Mouse (Mus musculus) hindbrain, postnatal 0 days (tissue): Measurements from ENCODE around the gene Dctn1. TPM values are rescaled to one million over a fixed set of nuclear protein-coding genes. Genes with fewer than 3 reads are reported as not detected.
A peak's percentile ranks its signal among the peaks of the same experiment; 100 is the strongest.

Source experiments
- ATAC-seq: fragments of 200-750 bp; cut with Nextera tagmentation; 2 replicates; pipeline ENCODE4 v1.8.0; 2017; ENCODE audit warnings: mild to moderate bottlenecking, moderate TSS enrichment, moderate library complexity
- DNase-seq: peaks from one replicate; pipeline ENCODE4 v3.0.0-alpha.2; 2015; ENCODE audit warnings: low spot score
- H3K27ac ChIP-seq: fragments of 300-500 bp; sonication (generic); 2 replicates; pipeline ENCODE4 v1.5.1; 2014; ENCODE audit warnings: mild to moderate bottlenecking
- H3K27me3 ChIP-seq: fragments of 300-500 bp; sonication (generic); 2 replicates; pipeline ENCODE4 v1.6.1; 2014; ENCODE audit warnings: low read length, mixed read lengths; ENCODE audit not compliant: insufficient read depth
- H3K36me3 ChIP-seq: fragments of 300-500 bp; sonication (generic); 2 replicates; pipeline ENCODE4 v1.6.1; 2014; ENCODE audit warnings: low read length, mixed read lengths; ENCODE audit not compliant: insufficient read depth
- H3K4me1 ChIP-seq: fragments of 300-500 bp; sonication (generic); 2 replicates; pipeline ENCODE4 v1.6.1; 2014; ENCODE audit warnings: antibody characterized with exemption, low read length, mixed read lengths; ENCODE audit not compliant: insufficient read depth
- H3K4me2 ChIP-seq: fragments of 300-500 bp; sonication (generic); 2 replicates; pipeline ENCODE4 v1.6.1; 2014; ENCODE audit warnings: low read depth, mild to moderate bottlenecking, low read length, moderate library complexity, mixed read lengths
- H3K4me3 ChIP-seq: fragments of 300-500 bp; sonication (generic); 2 replicates; pipeline ENCODE4 v1.5.1; 2014; ENCODE audit warnings: low read length
- H3K9ac ChIP-seq: fragments of 300-500 bp; sonication (generic); replicated peaks from 2 replicates; pipeline ENCODE4 v1.6.1; 2014; ENCODE audit warnings: mild to moderate bottlenecking, low read length, moderate library complexity, mixed read lengths
- H3K9me3 ChIP-seq: fragments of 300-500 bp; sonication (generic); 2 replicates; pipeline ENCODE4 v1.6.1; 2016; ENCODE audit warnings: low read length, mixed read lengths
- CTCF ChIP-seq: IDR thresholded peaks from 2 replicates; pipeline ENCODE4 v1.5.1; 2016; ENCODE audit warnings: antibody characterized with exemption, control low read depth, low read depth
- WGBS: fragments of 180-500 bp; shearing (Covaris S2); extraction: QIAGEN DNeasy Blood & Tissue Kit; methylation state at CpG from one replicate; pipeline ENCODE4 v1.1.7; 2014; 5-methylcytosine and 5-hydroxymethylcytosine counted together
- polyA plus RNA-seq: library from polyadenylated mRNA; unstranded; fragments of >200 nt; fragmentation: Nextera tagmentation; extraction: Ambion mirVana; gene quantifications from 2 replicates; pipeline ENCODE4 v1.2.1, GENCODE M21; 2015
- total RNA-seq: library from RNA; depleted of rRNA; stranded (reverse); fragments of >200 nt; gene quantifications from 2 replicates; pipeline ENCODE4 v1.2.3, GENCODE M21; 2014

The Dctn1 gene
- total and polyA plus RNA-seq, 2 experiments from 2014 or later: 132 to 153 TPM

- DNase-seq (no peak), ATAC-seq (no peak)
- 0 out of 2 replicates have a peak, but pooled peaks have one; percentile 6 for TF ChIP-seq CTCF
- Histone ChIP-seq H3K9me3 (no peaks in the 10 kb centered on the region), H3K4me3 (no peak overlapping the region), H3K36me3 (no peaks in the 10 kb centered on the region), H3K4me1 (peaks cover 7% of the 10 kb centered on the region), H3K27ac (no peak overlapping the region), H3K9ac (no peak overlapping the region), H3K27me3 (no peaks in the 10 kb centered on the region), H3K4me2 (no peak overlapping the region)
- 96% methylated on average over 5 of the region's 5 CpGs for WGBS
Measured at GRCm38 (mm10) chr6:83127419-83127818, 38.3 kb upstream of the Dctn1 start.

- Histone ChIP-seq H3K9ac (no peak overlapping the region), H3K4me1 (0 out of 2 replicates have a peak, but pooled peaks cover 6% of the 10 kb centered on the region), H3K27me3 (no peaks in the 10 kb centered on the region), H3K27ac (no peak overlapping the region), H3K4me2 (no peak overlapping the region), H3K36me3 (no peaks in the 10 kb centered on the region), H3K4me3 (no peak overlapping the region), H3K9me3 (no peaks in the 10 kb centered on the region)
- 69% methylated on average over 6 of the region's 6 CpGs for WGBS
- TF ChIP-seq CTCF: no peak
- DNase-seq: no peak
- no peak for ATAC-seq
Measured at GRCm38 (mm10) chr6:83131469-83132034, 34.2 kb upstream of the Dctn1 start.

- no peaks in the 10 kb centered on the region for H3K36me3 ChIP-seq
- H3K4me1 ChIP-seq: 0 out of 2 replicates have a peak, but pooled peaks cover 6% of the 10 kb centered on the region
- DNase-seq: no peak
- H3K4me2 ChIP-seq: no peak overlapping the region
- H3K9ac ChIP-seq: no peak overlapping the region
- no peak overlapping the region for H3K4me3 ChIP-seq
- H3K9me3 ChIP-seq: no peaks in the 10 kb centered on the region
- WGBS: 85% methylated on average over 9 of the region's 9 CpGs
- no peaks in the 10 kb centered on the region for H3K27me3 ChIP-seq
- no peak for TF ChIP-seq CTCF
- H3K27ac ChIP-seq: no peak overlapping the region
- ATAC-seq: no peak
Measured at GRCm38 (mm10) chr6:83132176-83132919, 33.4 kb upstream of the Dctn1 start.

- no peak overlapping the region for H3K9ac ChIP-seq
- no peak overlapping the region for H3K4me3 ChIP-seq
- no peak overlapping the region for H3K4me2 ChIP-seq
- 72% methylated on average over 3 of the region's 3 CpGs for WGBS
- ATAC-seq: no peak
- no peaks in the 10 kb centered on the region for H3K9me3 ChIP-seq
- H3K27me3 ChIP-seq: no peaks in the 10 kb centered on the region
- 0 out of 2 replicates have a peak, but pooled peaks cover 8% of the 10 kb centered on the region for H3K4me1 ChIP-seq
- no peak for DNase-seq
- no peaks in the 10 kb centered on the region for H3K36me3 ChIP-seq
- H3K27ac ChIP-seq: no peak overlapping the region
- TF ChIP-seq CTCF: no peak
Measured at GRCm38 (mm10) chr6:83134226-83134625, 31.5 kb upstream of the Dctn1 start.

- ATAC-seq (no peak), DNase-seq (no peak)
- peak within 1 kb of the TSS; percentile 21 for H3K4me3 ChIP-seq
- H3K27ac ChIP-seq: peak within 1 kb of the TSS; percentile 89; the same call in 1 of the 2 replicates
- H3K4me1 ChIP-seq: 0 out of 2 replicates have a peak, but pooled peaks cover 8% of the 10 kb centered on the region
- H3K27me3 ChIP-seq: no peaks in the 10 kb centered on the region
- no peak within 1 kb of the TSS; the same call in 1 of the 2 replicates for H3K9ac ChIP-seq
- TF ChIP-seq CTCF: no peak
- H3K9me3 ChIP-seq: no peaks in the 10 kb centered on the region
- WGBS: 61% methylated on average over 7 of the region's 7 CpGs
- H3K36me3 ChIP-seq: no peaks in the 10 kb centered on the region
- H3K4me2 ChIP-seq: peak within 1 kb of the TSS; percentile 55
Measured at GRCm38 (mm10) chr6:83134951-83135513, 30.7 kb upstream of the Dctn1 start, which contains the start of gene Rtkn. TSS of gene Rtkn (plus strand) at chr6:83135463.

GRCm38 (mm10) chr6:83135571-83136161, 30.1 kb upstream of the Dctn1 start:
- Histone ChIP-seq H3K9ac (no peak overlapping the region), H3K4me1 (0 out of 2 replicates have a peak, but pooled peaks cover 8% of the 10 kb centered on the region), H3K4me3 (peak overlapping the region; percentile 21), H3K9me3 (no peaks in the 10 kb centered on the region), H3K27ac (0 out of 2 replicates have a peak overlapping the region, but pooled peaks have one; percentile 89), H3K36me3 (no peaks in the 10 kb centered on the region), H3K27me3 (no peaks in the 10 kb centered on the region), H3K4me2 (peak overlapping the region; percentile 55)
- ATAC-seq (no peak), DNase-seq (no peak)
- 8% methylated on average over 37 of the region's 37 CpGs for WGBS
- TF ChIP-seq CTCF: no peak
